Mouse (Mus musculus) CH12.LX (cell line): ENCODE results near the gene Tas1r3. TPM values are rescaled to one million over a fixed set of nuclear protein-coding genes. Genes with fewer than 3 reads are reported as not detected.

ENCODE experiments used
- DNase-seq: peaks from one replicate; pipeline ENCODE4 v3.0.0-alpha.2; 2013; ENCODE audit errors: extremely low read depth
- H3K27ac ChIP-seq: 2 replicates; pipeline ENCODE4 v1.5.1; 2012; ENCODE audit warnings: low read depth, mild to moderate bottlenecking, control low read depth, moderate library complexity; ENCODE audit not compliant: insufficient read depth
- H3K27me3 ChIP-seq: replicated peaks from 2 replicates; pipeline ENCODE3; 2012; ENCODE audit warnings: inconsistent platforms
- H3K36me3 ChIP-seq, 2 experiments: replicated peaks in 1 of 2; 2 replicates each; pipeline versions ENCODE3 to v1.6.1; 2012; ENCODE audit warnings: inconsistent platforms in 1 of 2, low read length in 1 of 2, mild to moderate bottlenecking in 1 of 2, mixed read lengths in 1 of 2, moderate library complexity in 1 of 2; ENCODE audit not compliant: control insufficient read depth in 1 of 2, insufficient read depth in 1 of 2
- H3K4me1 ChIP-seq, 2 experiments: 2 replicates each; pipeline ENCODE4 v1.6.1; 2012; ENCODE audit warnings: inconsistent platforms in 1 of 2, moderate library complexity in 1 of 2; ENCODE audit not compliant: insufficient read depth in 2 of 2, control insufficient read depth in 1 of 2
- H3K4me2 ChIP-seq: 2 replicates; pipeline ENCODE4 v1.6.1; 2012; ENCODE audit warnings: low read depth, mild to moderate bottlenecking, control low read depth; ENCODE audit not compliant: poor library complexity, insufficient read depth, severe bottlenecking
- H3K4me3 ChIP-seq, 3 experiments: fragments of 150-350 bp in 1 of 3; sonication (generic) in 1 of 3; replicated peaks in 1 of 3; 2 replicates each; pipeline versions ENCODE3 to v1.5.1; 2011 to 2012; ENCODE audit warnings: low read depth in 2 of 3, low read length in 2 of 3, mild to moderate bottlenecking in 2 of 3, moderate library complexity in 2 of 3, control low read depth in 1 of 3, improper control_type of control experiment in 1 of 3, inconsistent platforms in 1 of 3, mixed read lengths in 1 of 3; ENCODE audit not compliant: poor library complexity in 1 of 3
- H3K79me2 ChIP-seq: replicated peaks from 2 replicates; pipeline ENCODE4 v1.6.1; 2012; ENCODE audit warnings: mild to moderate bottlenecking, moderate library complexity; ENCODE audit not compliant: control insufficient read depth, poor library complexity, insufficient read depth, severe bottlenecking; ENCODE audit errors: extremely low read depth
- H3K9ac ChIP-seq: 2 replicates; pipeline ENCODE4 v1.6.1; 2012; ENCODE audit warnings: low read depth, mild to moderate bottlenecking, control low read depth, moderate library complexity; ENCODE audit not compliant: insufficient read depth
- H3K9me3 ChIP-seq: replicated peaks from 2 replicates; pipeline ENCODE3; 2012; ENCODE audit warnings: low read length, inconsistent platforms, mixed read lengths
- BHLHE40 ChIP-seq: IDR thresholded peaks from 2 replicates; pipeline ENCODE4 v1.6.1; 2011; ENCODE audit warnings: mild to moderate bottlenecking, low read depth, low read length, improper control_type of control experiment
- CHD1 ChIP-seq: IDR thresholded peaks from 2 replicates; pipeline ENCODE4 v1.6.1; 2012; ENCODE audit warnings: low read depth, low read length, improper control_type of control experiment, inconsistent platforms
- CHD2 ChIP-seq: IDR thresholded peaks from 2 replicates; pipeline ENCODE4 v1.6.1; 2011; ENCODE audit warnings: low read length, improper control_type of control experiment
- ELF1 ChIP-seq: IDR thresholded peaks from 2 replicates; pipeline ENCODE4 v1.6.1; 2014; ENCODE audit warnings: low read depth, mild to moderate bottlenecking, inconsistent platforms, low read length, improper control_type of control experiment
- EP300 ChIP-seq: IDR thresholded peaks from 2 replicates; pipeline ENCODE4 v1.6.1; 2011; ENCODE audit warnings: low read length, improper control_type of control experiment
- GABPA ChIP-seq: IDR thresholded peaks from 2 replicates; pipeline ENCODE4 v1.6.1; 2012; ENCODE audit warnings: low read depth, low read length, improper control_type of control experiment, inconsistent platforms; ENCODE audit not compliant: insufficient replicate concordance
- JUN ChIP-seq: IDR thresholded peaks from 2 replicates; pipeline ENCODE4 v1.6.1; 2011; ENCODE audit warnings: low read depth, mild to moderate bottlenecking, low read length, improper control_type of control experiment, moderate library complexity; ENCODE audit not compliant: insufficient read depth
- JUND ChIP-seq: conservative IDR thresholded peaks from 2 replicates; pipeline ENCODE4 v1.6.1; 2011; ENCODE audit warnings: low read depth, low read length, improper control_type of control experiment
- KAT2A ChIP-seq: IDR thresholded peaks from 2 replicates; pipeline ENCODE4 v1.6.1; 2012; ENCODE audit warnings: low read length, improper control_type of control experiment, inconsistent platforms; ENCODE audit not compliant: insufficient replicate concordance
- MAX ChIP-seq: IDR thresholded peaks from 2 replicates; pipeline ENCODE4 v1.6.1; 2011; ENCODE audit warnings: low read length, improper control_type of control experiment
- MAZ ChIP-seq: IDR thresholded peaks from 2 replicates; pipeline ENCODE4 v1.6.1; 2012; ENCODE audit warnings: low read depth, mild to moderate bottlenecking, inconsistent platforms, low read length, improper control_type of control experiment, moderate library complexity
- MYC ChIP-seq: IDR thresholded peaks from 2 replicates; pipeline ENCODE4 v1.6.1; 2011; ENCODE audit warnings: low read depth, mild to moderate bottlenecking, improper control_type of control experiment, low read length
- NRF1 ChIP-seq: IDR thresholded peaks from 2 replicates; pipeline ENCODE4 v1.6.1; 2014; ENCODE audit warnings: low read depth, mild to moderate bottlenecking, inconsistent platforms, low read length, improper control_type of control experiment, moderate library complexity
- PAX5 ChIP-seq: IDR thresholded peaks from 2 replicates; pipeline ENCODE4 v1.6.1; 2012; ENCODE audit warnings: low read length, inconsistent platforms, mixed read lengths
- RCOR1 ChIP-seq: conservative IDR thresholded peaks from 2 replicates; pipeline ENCODE4 v1.6.1; 2012; ENCODE audit warnings: low read depth, mild to moderate bottlenecking, inconsistent platforms, low read length, improper control_type of control experiment
- TBP ChIP-seq: conservative IDR thresholded peaks from 2 replicates; pipeline ENCODE4 v1.6.1; 2011; ENCODE audit warnings: low read depth, low read length, improper control_type of control experiment
- USF1 ChIP-seq: IDR thresholded peaks from 2 replicates; pipeline ENCODE4 v1.6.1; 2014; ENCODE audit warnings: low read depth, mild to moderate bottlenecking, inconsistent platforms, low read length, improper control_type of control experiment
- USF2 ChIP-seq: conservative IDR thresholded peaks from 2 replicates; pipeline ENCODE4 v1.6.1; 2011; ENCODE audit warnings: low read depth, low read length, improper control_type of control experiment
- ZC3H11A ChIP-seq: IDR thresholded peaks from 2 replicates; pipeline ENCODE4 v1.6.1; 2012; ENCODE audit warnings: low read depth, mild to moderate bottlenecking, inconsistent platforms, low read length, improper control_type of control experiment
- ZKSCAN1 ChIP-seq: IDR thresholded peaks from 2 replicates; pipeline ENCODE4 v1.6.1; 2012; ENCODE audit warnings: low read depth, inconsistent platforms, low read length, improper control_type of control experiment, borderline replicate concordance
- dilution Hi-C: fragments of 300-500 bp; cut with MboI; formaldehyde crosslinking; loops from 2 replicates; pipeline ENCODE4 v1.14.3; 2020; ENCODE audit warnings: low sequenced_read_pairs; ENCODE audit not compliant: extremely low pct_unique_long_range_greater_than_20kb, extremely low pct_ligation_motif_present
- in situ Hi-C: fragments of 300-500 bp; cut with MboI; formaldehyde crosslinking; loops from 3 replicates; pipeline ENCODE4 v1.14.3; 2019; ENCODE audit warnings: low sequenced_read_pairs, low pct_ligation_motif_present, low pct_unique_long_range_greater_than_20kb, mixed read lengths
- polyA plus RNA-seq: library from polyadenylated mRNA; unstranded; fragments of >175 nt; gene quantifications from 2 replicates; pipeline ENCODE4 v1.2.1, GENCODE M21; 2012; ENCODE audit warnings: low read depth; ENCODE audit not compliant: insufficient read length
- total RNA-seq, 2 experiments: library from RNA; depleted of rRNA; stranded (reverse); fragments of 300-350 nt in 1 of 2; fragments of >200 nt in 1 of 2; gene quantifications; 2 replicates each; pipeline ENCODE4 v1.2.3; 2012 to 2014

The Tas1r3 gene
- total and polyA plus RNA-seq, 3 experiments: 0.15 to 0.89 (median 0.47) TPM

GRCm38 (mm10) chr4:155833836-155834235 is 29.3 kb downstream of the Tas1r3 start (continued):
- TF ChIP-seq KAT2A: no peak
- no peak for TF ChIP-seq MAX
- TF ChIP-seq ELF1: no peak
- no peak for TF ChIP-seq CHD1
- TF ChIP-seq GABPA: no peak
- TF ChIP-seq USF2: no peak
- TF ChIP-seq JUN: no peak
- TF ChIP-seq BHLHE40: no peak
- no peak for TF ChIP-seq TBP

DNA sequence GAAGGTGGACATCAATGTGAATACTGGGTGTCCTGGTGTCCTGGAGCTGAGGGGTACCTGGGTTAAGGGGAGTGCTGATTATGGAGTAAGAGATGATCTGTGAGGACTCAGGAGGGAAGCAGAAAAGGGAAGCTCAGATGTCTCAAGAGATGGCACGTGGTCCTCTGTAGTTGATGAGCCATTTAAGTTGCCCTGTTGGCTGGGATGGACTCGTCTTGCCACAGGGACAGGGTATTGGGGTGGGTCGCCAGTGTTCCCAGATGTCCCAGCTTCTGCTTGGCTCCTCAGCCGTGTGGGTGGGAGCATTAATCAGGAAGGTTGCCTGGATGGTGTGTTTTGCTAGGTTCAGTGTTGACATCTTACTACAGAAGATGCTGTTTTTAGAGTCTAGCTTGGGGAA is 29.9 kb downstream of the Tas1r3 start:
- TF ChIP-seq MAZ: no peak
- no peak for TF ChIP-seq JUND
- TF ChIP-seq ZC3H11A: no peak
- no peak for TF ChIP-seq CHD2
- no peak for TF ChIP-seq RCOR1
- TF ChIP-seq PAX5: no peak
- no peak for TF ChIP-seq MYC
- TF ChIP-seq EP300: no peak
- no peak for TF ChIP-seq NRF1
- no peak for TF ChIP-seq TBP
- Histone ChIP-seq H3K79me2 (peaks cover 20% of the 10 kb centered on the region), H3K9ac (no peak overlapping the region; the same call in 1 of the 2 replicates), H3K4me2 (no peak overlapping the region), H3K9me3 (no peaks in the 10 kb centered on the region), H3K27me3 (no peaks in the 10 kb centered on the region), H3K4me3 (no peak overlapping the region), H3K4me1 (peaks cover 7 to 32% of the 10 kb centered on the region in 2 experiments), H3K36me3 (peaks cover 6 to 39% of the 10 kb centered on the region in 2 experiments), H3K27ac (peak overlapping the region; percentile 3; the same call in 1 of the 2 replicates)
- dilution Hi-C loops: no loop called here
- in situ Hi-C loops: loop anchor here (10.0 kb wide), 1 partner anchor 112 kb away; the partner anchor contains the start of gene Ube2j2
- no peak for DNase-seq

DNA sequence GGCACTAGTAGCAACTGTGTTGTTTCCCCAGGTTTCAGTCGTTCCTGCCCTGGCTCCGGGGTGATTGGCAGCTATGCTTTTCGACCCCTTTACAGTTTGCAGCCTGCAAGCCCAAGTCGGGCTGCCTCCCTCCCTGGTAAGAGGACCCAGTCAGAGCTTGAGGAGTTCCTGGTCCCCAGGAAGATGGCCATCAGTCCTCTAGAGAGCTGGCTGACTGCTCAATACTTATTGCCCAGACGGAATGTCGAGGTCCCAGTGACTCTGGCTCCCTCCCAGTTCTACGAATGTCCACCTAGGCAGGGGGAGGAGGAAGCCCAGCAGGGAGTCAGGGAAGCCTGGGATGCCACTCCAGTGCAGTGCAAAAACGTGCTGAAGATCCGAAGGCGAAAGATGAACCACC is 30.8 kb downstream of the Tas1r3 start:
- no peak for DNase-seq
- dilution Hi-C loops (no loop called here), in situ Hi-C loops (loop anchor here (10.0 kb wide), 1 partner anchor 112 kb away; the partner anchor contains the start of gene Ube2j2)
- Histone ChIP-seq H3K9ac (peak overlapping the region; percentile 83), H3K4me1 (peaks cover 7 to 29% of the 10 kb centered on the region in 2 experiments), H3K9me3 (no peaks in the 10 kb centered on the region), H3K27ac (no peak overlapping the region), H3K27me3 (no peaks in the 10 kb centered on the region), H3K4me3 (peak overlapping the region; percentile 80 to 90 (median 88)), H3K4me2 (peak overlapping the region; percentile 52), H3K79me2 (peaks cover 20% of the 10 kb centered on the region), H3K36me3 (peaks cover 6 to 45% of the 10 kb centered on the region in 2 experiments)
- no peak for TF ChIP-seq PAX5
- no peak for TF ChIP-seq JUN
- no peak for TF ChIP-seq ZKSCAN1
- no peak for TF ChIP-seq MAX
- TF ChIP-seq ZC3H11A: no peak
- TF ChIP-seq USF1: no peak
